Mouse (Mus musculus) lung, postnatal 14 days (tissue): ENCODE measurements around the gene Casz1.

Experiments used
- DNase-seq: peaks from one replicate; pipeline ENCODE4 v3.0.0; 2021

Gene Casz1

DNA sequence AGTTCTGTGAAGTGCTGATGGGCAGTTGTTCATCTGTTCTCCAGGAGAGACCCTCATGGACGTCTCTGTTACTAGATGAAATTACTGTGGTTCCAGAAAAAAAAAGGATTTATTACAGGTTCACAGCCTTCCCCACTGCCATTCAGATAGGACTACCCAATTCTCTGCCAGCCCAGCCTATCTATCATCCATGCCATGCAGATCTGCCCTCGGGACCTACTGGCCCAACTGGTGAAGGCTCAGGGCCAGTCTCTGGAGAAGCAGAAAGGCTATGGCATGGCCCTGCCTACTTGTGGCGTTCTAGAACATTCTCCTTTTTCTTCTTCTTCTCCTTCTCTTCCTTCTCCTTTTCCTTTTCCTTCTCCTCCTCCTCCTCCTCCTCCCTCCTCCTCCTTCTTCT is 75.4 kb downstream of the Casz1 start:
- DNase-seq: no peak

DNA sequence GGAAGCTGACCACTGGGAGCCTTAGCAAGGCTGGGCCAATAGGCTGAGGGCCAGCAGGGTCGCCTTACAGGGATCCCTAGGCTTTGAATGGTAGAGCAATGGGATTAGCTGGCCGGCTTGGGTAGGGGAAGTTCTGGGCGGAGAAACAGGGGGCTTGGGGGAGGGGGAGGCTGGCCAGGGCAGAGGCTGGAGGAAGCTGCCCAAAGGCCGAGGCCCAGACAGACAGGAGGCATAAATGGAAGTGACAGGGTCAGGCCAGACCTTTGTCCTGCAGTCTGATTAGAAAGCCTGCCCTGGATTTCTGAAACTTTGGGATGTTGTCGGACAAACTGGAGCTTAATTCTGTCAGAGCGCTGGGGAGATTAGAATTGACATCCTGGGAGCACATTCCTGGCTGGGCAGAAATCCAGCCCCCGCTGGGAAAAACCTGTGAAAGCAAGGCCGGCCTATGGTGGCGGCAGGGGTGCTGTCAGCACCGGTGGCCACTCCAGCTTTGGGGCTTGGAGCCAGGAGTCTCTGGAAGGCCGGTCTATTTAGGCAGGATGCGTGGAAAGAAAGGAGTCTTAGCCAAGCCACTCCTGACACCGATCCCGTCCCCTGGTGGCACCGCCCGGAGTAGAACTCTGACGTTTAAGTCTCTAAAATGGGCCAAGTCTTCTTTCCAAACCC is 76.9 kb downstream of the Casz1 start:
- DNase-seq: no peak

DNA sequence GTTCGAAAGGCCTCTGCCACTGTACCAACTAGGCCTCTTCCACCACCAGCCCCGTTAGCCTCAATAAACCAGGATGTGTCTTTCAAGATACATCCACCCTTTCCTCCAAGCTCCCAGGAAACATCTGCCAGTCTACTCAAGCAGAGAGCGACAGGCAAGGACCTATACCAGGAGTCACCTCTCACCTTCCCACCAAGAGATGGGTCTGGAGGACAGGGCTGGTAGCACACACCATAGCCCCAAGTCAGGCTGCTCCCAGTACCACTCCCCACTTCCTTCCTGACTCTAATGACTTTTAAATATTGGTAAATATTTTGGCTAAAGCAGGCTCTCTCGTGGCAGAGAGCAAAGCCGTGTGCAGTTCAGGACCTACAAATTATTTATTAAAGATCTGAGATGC is 77.6 kb downstream of the Casz1 start:
- no peak for DNase-seq

DNA sequence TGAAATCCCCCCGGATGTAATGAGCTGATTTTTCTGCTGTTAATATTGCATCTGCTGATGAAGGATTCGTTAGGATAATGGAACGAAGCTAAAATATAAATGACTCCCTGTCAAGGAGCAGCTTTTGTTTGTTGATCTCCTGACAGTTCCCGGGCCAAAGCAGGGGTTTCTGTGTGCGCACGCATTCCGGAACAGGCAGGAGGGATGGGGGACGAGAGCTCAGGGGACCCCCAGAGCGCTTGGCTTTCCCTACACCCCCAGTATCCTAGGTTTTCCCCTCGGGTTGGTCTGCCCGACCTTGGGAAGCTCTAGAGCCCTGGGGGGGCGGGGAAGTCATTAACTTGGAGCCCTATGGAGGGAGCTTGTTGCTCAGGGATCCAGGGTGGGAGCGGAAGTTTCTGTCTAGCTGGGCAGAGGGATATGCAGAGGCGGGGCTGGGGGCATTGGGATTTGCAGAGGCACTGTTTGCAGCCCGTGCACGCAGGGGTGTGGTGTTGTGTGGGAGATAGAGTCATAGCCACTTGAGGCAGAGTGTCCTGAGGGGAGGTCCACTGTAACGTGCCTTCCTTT is 78.2 kb downstream of the Casz1 start:
- peak; percentile 63 for DNase-seq

DNA sequence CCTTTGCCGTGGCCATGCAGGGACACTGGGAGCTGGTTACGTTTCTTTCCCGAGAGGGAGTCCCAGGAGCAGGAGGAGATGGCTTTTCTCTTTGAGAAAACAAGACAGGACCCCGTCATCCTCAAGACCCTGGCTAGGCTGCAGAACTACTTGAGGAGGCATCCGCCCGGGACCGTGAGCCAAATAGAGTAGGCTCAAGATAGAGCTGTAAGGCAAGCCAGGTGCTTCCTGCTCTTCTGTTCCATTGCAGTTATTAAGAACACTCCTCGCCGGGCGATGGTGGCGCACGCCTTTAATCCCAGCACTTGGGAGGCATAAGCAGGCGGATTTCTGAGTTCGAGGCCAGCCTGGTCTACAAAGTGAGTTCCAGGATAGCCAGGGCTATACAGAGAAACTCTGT is 80.4 kb downstream of the Casz1 start:
- no peak for DNase-seq

DNA sequence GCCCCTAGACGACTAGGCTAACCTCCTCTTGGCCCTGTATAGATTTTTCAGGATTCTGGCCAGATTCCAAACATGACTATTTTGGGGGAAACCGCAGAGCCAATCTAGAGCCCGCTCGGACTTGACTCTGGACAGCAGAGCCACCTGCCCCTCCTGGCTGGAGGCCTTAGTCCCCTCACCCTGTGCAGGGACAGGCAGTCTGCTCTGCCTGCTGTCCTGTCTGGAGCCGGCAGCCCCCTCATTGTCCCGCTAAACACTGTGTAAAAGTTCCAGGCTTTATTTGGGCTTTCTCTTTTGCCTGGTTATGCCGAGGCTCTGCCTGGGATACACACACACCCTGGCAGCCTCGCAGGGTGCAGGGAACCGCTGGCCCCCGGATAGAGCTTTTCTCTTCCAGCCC is 81.2 kb downstream of the Casz1 start:
- DNase-seq: no peak

DNA sequence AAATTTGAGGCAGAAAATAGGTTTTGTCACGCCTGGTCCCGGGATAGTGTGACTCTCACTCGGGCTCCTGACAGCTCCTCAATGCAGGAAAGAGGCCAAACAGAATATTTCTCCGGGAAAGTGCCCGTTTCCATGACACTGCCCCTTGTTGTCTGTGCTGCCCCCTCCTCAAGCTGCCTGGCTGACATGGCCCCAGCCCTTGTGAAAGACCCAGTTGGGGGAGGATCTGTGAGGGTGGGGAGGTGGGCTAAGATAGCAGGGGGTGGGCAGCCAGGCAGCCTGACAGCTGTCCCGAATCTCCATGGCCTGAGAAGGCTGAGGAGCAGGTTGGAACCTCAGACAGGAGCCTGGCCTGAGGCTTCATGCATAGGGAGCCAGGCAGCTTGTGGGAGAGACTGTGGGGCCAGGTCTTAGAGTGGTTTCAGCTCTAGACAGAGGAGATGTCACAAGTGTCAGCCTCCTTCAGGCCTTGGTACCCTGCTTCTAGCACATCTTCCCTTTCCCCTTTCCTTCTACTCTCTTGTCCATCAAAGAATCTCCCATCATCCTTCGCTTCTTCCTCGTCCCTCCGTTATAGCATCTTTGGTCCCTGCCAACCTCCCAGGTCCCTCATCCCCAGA is 81.8 kb downstream of the Casz1 start:
- no peak for DNase-seq

DNA sequence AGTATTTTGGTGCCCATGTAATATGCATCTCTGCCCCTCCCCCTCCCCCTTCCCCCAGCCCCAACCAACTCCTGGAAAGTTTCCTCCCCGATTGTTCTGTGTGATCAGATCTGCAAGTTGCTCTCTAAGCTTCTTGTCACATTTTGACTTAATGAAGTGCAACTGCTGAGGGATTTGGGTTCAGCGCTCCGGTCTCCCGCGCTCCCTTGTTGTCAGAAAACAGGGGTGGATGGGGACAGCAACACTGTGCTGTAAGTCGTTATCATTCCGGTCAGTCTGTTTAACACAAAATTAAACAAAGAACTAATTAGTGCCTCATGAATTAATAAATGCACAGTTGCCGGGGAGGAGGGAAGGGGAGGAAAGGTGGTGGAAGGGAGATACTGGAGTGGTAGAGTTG is 84.0 kb downstream of the Casz1 start:
- no peak for DNase-seq

DNA sequence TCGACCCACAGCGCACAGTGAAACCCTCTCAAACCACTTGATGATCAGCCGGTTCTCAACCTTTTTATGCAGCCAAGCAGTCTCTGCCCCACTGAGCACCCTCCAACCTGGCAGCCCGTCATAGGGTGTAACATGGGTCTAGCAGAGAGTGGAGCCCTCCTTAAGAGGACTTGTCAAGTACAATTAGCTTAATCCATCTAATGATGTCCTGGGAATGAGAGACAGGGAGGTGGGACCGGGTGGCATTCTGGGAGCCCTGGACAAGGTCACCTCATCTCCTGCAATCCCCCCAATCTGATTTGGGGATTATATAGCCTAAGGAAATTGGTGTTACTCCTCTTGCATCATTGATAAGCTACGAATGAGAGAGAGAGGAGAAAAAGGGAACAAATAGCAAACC is 84.8 kb downstream of the Casz1 start:
- no peak for DNase-seq

DNA sequence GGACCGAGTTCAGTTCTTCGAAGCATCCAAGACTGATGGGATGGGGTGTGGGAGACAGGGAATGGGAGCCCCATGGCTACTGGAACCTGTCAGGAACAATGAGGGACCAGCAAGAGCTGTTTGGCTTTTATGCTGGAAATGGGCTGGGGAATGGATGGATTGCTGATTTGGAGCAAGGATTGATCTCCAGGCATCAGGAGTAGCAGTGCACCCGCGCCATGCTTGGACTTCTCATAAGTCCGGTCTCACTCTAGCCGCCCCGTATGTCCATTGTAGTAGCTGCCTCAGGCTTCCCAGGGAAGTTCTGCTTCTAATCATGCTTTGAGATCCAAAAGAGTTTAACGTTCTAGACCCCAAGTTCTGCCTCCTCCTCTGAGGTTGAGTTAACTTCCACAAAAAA is 86.2 kb downstream of the Casz1 start:
- no peak for DNase-seq

DNA sequence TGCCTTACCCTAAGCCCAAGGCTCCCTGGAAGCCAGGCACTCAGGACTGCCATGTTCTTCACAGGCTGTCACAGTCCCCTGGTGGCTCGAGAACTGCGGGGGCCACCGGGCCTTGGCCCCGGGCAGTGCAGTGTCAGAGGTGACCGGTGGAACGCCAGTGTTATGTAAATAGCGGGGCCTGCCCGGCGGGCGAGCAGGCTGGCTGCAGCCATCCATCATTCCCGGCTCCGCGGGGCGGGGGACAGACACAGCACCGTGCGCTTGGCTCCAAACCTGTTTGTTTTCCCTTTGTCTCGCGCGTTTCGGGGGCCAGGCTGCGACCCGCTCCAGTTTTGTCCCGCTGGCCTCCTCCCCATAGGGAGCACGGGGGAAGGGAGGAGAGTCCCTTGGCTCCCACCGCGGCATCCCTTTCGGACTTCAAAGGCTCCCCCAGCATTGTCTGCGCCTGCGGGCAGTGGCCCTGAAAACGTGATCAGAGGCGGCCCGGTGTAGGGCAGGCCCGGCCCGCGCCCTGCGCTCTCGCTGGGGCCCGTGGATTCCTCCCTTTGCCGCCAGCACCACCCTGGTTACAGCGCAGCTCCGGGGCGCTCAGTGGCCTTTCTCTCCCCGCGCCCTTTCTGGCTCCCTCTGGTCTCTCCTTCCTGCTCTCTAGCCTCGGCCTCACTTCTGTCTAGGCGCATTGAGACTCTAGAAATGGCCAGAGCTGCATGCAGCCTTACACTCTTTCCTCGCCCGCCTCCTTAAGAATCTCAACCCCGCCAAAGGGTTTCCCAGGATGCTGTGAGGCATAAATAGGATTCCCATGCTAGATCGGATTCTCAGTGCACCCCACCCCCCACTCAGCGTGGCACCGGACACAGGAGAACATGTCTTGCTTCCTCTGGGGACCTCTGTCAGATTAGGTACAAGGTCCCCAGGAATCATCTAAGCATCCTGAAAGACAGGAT is 86.9 kb downstream of the Casz1 start:
- no peak for DNase-seq

DNA sequence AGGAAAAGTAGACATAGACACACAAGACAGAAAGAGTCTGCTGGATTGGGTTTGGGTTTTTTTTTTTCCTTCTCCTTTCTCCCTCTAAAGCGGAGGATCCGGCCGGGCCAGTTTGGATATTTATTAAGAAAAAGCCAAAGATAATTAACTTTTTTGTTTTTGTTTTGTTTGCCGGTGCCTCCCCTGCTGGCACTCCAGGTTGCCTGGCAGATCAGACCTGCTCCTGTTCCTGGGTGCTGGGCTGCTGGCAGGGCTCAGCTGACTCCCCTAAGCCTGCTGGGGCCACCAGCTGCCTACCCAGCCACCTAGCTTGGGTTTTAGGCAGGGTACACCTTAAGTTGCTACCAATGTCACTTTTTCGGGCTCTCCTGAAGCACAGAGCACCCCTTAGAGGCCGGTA is 91.9 kb downstream of the Casz1 start:
- no peak for DNase-seq

DNA sequence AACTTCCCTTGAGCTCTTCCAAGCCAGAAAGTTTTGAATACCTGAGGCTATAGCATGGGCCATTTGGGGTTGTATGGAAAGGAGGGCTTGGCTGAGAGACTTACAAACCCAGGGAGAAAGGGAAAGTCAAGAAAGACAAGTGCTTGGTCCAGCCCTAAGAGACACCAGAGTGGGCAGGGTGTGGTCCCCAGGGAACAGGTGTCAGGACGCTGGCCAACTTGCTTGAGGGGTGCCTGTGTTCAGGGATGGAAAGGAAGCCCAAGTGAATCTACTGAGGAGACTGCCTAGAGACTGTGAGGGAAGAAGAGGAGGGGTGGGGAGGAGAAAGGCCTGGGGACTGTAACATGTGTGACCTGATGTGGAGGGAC is 95.7 kb downstream of the Casz1 start:
- DNase-seq: no peak

DNA sequence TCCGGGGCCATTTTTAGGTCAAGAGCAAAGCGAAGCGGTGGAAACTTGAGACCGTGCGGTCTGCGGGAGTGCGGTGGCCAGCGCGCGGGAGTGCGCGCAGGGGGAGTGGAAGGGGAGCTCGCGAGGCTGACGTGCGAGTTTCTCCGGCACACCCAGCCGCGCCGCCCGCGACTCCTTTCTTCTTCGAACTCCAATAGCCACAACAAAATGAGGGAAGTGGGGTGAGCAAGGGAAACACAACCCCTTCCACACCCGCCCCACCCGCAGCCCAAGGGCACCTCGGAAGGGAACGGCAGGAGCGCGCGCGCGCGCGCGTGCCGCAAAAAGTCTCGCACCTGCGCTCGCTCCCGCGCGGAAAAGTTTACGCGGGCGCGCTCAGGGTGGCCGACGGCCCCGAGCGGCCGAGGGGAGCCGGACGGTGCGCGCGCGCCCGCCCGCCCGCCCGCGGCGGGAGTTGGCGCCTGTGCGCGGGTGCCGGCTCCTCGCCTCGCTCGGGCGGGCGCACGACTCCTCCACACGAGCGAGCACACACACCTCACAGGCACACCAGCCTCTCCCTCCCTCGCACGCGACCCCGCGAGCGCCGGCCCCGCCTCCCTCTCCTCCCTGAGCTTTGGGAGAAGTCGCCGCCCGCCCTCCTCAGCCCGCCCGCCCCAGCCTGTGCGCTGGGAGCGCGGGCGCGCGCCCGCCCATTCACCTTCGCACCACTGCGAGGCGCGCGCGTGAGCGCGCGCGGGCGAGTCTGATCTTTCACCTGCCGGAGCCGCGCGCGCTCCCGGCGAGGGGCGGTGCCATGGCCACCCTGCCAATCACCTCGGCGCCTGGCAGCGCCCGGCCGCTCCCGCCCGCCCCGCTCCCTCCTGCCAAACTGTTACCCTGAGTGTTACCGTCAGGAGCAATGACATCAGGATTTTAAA is 96.3 kb downstream of the Casz1 start:
- peak; percentile 79 for DNase-seq

DNA sequence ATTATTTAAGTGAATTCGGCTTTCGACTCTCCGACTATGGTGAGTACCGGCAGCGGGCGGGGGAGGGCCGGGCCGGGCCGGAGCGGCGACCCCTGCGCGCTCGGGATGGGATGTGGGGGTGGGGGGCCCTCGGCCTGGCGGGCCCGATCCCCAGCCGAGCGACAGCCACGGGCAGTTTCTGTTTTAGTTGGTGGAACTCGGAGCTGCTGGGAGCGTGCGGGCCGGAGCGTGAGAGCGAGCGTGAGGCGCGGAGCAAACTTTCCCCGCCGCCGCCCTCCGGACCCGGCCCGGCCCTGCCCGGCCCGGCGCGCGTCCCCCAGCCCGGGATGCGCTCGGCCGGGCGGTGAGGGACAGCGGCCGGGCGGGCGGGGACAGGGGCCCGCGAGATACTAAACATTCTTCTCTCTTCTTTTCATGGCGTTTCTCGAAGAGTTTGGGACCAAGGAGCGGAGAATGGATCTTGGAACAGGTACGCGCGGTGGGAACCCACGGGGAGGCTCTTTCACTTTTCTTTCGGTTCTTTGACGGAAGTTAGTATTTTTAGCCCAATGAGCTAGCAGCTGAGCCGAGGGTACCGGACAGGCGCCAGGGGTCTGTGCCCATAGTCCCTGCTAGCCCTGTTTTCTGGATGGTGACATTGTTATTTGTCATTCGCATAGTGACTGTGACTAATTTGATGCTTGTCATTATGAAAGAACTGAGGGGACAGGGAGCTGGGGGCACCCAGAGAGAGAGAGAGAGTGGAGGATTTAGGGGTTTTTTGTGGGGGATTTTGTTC is 97.2 kb downstream of the Casz1 start:
- no peak for DNase-seq

DNA sequence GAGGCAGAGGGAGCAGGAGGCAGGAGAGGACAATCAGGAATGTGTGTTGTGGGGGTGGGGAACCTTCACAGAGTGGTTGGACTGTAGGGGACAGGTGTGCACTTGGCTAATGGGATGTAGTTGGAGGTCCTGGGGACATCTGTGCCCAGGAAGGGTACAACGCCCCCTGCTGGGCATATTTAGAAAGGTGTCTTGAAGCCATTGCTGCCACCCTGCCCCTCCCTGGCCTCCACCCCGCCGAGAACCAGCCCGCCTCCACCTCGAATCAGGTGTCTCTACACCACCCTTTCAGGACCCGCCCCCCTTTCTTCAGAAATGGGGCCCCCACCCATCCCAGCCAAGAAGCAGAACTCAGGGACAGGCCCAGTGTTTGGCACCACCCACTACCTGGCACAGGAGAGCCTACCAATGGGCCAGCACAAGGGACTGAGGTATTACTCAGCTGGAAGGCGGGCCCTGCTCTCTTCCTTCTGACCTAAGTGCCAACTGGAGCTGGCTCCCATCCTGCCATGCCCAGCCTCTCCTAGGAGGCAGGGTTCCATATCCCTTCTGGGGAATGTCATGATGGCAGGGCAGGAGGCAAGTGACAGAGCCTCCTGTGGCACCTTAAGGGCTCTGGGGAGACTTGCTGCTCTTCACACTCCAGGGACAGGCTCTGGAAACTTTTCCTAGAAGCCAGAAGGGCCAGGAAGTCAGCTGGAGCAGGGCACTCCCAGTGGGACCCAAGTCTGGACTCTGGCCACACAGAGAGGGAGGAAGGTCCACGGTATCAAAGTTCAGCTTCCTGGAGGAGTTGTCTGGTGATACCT is 98.9 kb downstream of the Casz1 start:
- DNase-seq: peak; percentile 84

DNA sequence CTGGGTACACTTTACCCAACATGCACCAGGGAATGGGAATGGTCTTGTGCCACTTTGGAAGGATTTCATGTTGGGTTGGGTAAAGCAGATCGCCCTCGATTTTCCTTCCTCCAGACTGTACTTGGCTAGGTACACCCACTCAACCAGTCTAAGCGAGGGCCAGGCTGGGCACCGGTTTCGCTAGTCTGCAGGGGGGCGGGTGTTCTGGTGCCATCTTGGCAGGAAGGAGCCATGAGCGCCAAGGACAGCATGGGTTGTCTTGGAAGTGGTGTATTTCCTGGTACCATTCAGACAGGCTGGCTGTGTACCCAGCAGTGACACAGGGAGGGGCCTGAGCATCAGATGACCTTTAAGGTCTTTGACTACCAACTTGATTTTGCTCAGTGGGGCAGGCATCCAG is 101.1 kb downstream of the Casz1 start:
- no peak for DNase-seq

DNA sequence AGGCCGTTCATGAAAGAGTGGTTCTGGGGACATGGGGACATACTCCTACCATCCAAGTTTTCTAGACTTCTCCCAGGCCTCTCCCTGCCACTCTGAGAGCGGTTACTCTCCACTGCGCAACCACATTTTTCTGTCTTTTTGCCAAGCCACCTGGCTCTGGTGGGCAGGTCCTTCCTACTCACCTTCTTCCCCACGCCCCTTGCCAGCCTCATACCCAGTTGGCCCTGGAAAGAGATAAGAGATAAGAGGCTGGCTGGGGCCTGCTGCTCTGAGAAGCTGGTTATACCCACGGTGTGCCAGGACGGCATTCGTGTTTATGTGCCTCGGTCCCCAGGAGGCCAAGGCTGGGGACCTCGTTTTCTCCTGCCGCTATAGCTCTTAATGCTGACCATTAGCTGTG is 102.6 kb downstream of the Casz1 start:
- no peak for DNase-seq

DNA sequence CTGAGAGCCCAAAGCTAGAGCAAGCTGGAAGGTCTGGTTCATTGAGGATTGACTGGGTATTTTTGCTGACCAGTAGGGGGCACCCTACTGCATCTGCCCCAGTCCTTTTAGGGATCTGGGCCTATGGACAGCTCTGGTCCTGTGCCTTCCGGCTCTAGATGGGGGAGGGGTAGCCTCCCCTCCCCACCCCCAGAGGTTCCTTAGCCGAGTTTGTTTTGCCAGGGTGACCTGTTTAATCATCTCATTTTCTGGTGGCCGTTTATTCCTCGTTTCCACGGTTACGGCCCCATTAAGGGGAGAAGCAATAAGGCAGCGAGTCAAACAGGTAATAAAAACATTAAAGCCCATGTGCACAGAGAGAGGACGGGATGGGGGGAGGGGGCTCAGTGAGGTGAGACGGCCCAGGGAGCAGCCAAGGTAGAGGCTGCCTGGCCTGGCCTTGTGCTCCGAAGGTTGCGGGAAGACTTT is 104.0 kb downstream of the Casz1 start:
- no peak for DNase-seq

DNA sequence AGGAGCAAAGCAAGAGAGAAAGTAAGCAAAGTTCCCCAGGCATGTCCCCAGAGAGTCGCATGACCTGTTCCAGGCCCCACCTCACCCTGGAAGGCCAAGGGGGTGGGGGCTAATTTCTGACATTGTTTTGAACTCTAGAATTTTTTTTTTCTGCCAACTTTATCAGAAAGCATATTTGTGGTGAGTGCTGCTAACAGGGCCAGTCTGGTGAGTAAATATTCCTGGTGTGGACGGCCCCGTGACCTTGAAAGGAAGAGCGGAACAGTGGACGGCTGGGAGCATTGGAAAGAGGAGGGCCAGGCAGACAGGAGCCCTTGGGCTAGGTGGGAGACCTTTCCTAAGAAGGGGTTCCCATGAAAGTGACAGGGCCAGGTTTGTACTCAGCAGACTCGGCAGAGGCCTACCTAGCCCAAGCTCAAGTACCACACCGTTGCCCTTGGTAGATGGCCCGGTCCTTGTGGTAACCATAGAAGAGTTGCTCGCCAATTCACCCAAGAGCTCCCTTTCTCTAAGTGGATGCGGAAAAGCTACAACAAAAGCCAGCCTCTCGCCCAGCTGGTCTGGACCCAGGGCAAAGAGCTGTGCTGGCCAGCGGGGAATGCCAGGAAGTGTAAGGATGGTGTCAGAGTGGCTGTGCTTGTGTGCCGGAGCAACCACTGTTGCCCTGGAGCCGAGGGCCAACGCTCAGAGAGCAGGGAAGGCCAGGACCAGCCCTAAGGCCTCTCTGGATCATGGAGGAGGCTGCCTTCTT is 104.7 kb downstream of the Casz1 start:
- no peak for DNase-seq
